Mouse (Mus musculus): ENCODE results near the gene Gadd45b. TPM values are rescaled to one million over a fixed set of nuclear protein-coding genes. Genes with fewer than 3 reads are reported as not detected.
A peak's percentile ranks its signal among the peaks of the same experiment; 100 is the strongest.

Gene Gadd45b
- polyA plus RNA-seq, 1 experiment, result 30.6 TPM

GRCm38 (mm10) chr10:80934136-80934985 is 4.5 kb downstream of the Gadd45b start:
- Histone ChIP-seq H3K27ac (ENCODE audit: insufficient read depth, low read length) (no peak overlapping the region), H3K4me3 (replicated peaks; ENCODE audit: insufficient read depth, low read depth, low read length) (no peak overlapping the region), H3K4me1 (ENCODE audit: control insufficient read depth, insufficient read depth, low read length) (peaks cover 37% of the 10 kb centered on the region), H3K27me3 (ENCODE audit: control insufficient read depth, insufficient read depth, low read length) (no peaks in the 10 kb centered on the region)
- DNase-seq, result no peak
- 66% methylated on average over 14 of the region's 14 CpGs for WGBS
- no peak for TF ChIP-seq POLR2A (IDR thresholded peaks at IDR 0.05; ENCODE audit: borderline replicate concordance, insufficient read depth, low read length)
- no peak for TF ChIP-seq CTCF (IDR thresholded peaks at IDR 0.05; ENCODE audit: borderline replicate concordance, insufficient read depth, low read depth, low read length)

GRCm38 (mm10) chr10:80935241-80935640 is 5.4 kb downstream of the Gadd45b start:
- Histone ChIP-seq H3K4me3 (replicated peaks; ENCODE audit: insufficient read depth, low read depth, low read length) (no peak overlapping the region), H3K27me3 (ENCODE audit: control insufficient read depth, insufficient read depth, low read length) (no peaks in the 10 kb centered on the region), H3K27ac (ENCODE audit: insufficient read depth, low read length) (no peak overlapping the region), H3K4me1 (ENCODE audit: control insufficient read depth, insufficient read depth, low read length) (peaks cover 43% of the 10 kb centered on the region)
- no peak for TF ChIP-seq CTCF (IDR thresholded peaks at IDR 0.05; ENCODE audit: borderline replicate concordance, insufficient read depth, low read depth, low read length)
- 67% methylated on average over 3 of the region's 3 CpGs for WGBS
- DNase-seq, result no peak

- peaks cover 47% of the 10 kb centered on the region for H3K4me1 ChIP-seq (ENCODE audit: control insufficient read depth, insufficient read depth, low read length)
- no peak for DNase-seq
- H3K4me3 ChIP-seq (replicated peaks; ENCODE audit: insufficient read depth, low read depth, low read length), result no peak overlapping the region
- TF ChIP-seq POLR2A (IDR thresholded peaks at IDR 0.05; ENCODE audit: borderline replicate concordance, insufficient read depth, low read length), result no peak
- TF ChIP-seq CTCF (IDR thresholded peaks at IDR 0.05; ENCODE audit: borderline replicate concordance, insufficient read depth, low read depth, low read length), result no peak
- 17% methylated on average over 17 of the region's 17 CpGs for WGBS
- H3K27me3 ChIP-seq (ENCODE audit: control insufficient read depth, insufficient read depth, low read length), result no peaks in the 10 kb centered on the region
- H3K27ac ChIP-seq (ENCODE audit: insufficient read depth, low read length), result no peak overlapping the region
Measured at GRCm38 (mm10) chr10:80935698-80936097, 5.8 kb downstream of the Gadd45b start.

- peaks cover 50% of the 10 kb centered on the region for H3K4me1 ChIP-seq (ENCODE audit: control insufficient read depth, insufficient read depth, low read length)
- H3K27ac ChIP-seq (ENCODE audit: insufficient read depth, low read length), result no peak overlapping the region
- peak; percentile 70 to 71 for DNase-seq
- H3K4me3 ChIP-seq (replicated peaks; ENCODE audit: insufficient read depth, low read depth, low read length), result no peak overlapping the region
- no peaks in the 10 kb centered on the region for H3K27me3 ChIP-seq (ENCODE audit: control insufficient read depth, insufficient read depth, low read length)
- TF ChIP-seq CTCF (IDR thresholded peaks at IDR 0.05; ENCODE audit: borderline replicate concordance, insufficient read depth, low read depth, low read length) (no peak), POLR2A (IDR thresholded peaks at IDR 0.05; ENCODE audit: borderline replicate concordance, insufficient read depth, low read length) (no peak)
- WGBS, result 6% methylated on average over 37 of the region's 37 CpGs
Measured at GRCm38 (mm10) chr10:80936135-80936809, 6.4 kb downstream of the Gadd45b start.

- H3K4me3 ChIP-seq (replicated peaks; ENCODE audit: insufficient read depth, low read depth, low read length), result no peak overlapping the region
- 24% methylated on average over 6 of the region's 6 CpGs for WGBS
- H3K27ac ChIP-seq (ENCODE audit: insufficient read depth, low read length), result no peak overlapping the region
- DNase-seq, result no peak
- H3K27me3 ChIP-seq (ENCODE audit: control insufficient read depth, insufficient read depth, low read length), result no peaks in the 10 kb centered on the region
- H3K4me1 ChIP-seq (ENCODE audit: control insufficient read depth, insufficient read depth, low read length), result peaks cover 48% of the 10 kb centered on the region
- TF ChIP-seq POLR2A (IDR thresholded peaks at IDR 0.05; ENCODE audit: borderline replicate concordance, insufficient read depth, low read length), result no peak
- TF ChIP-seq CTCF (IDR thresholded peaks at IDR 0.05; ENCODE audit: borderline replicate concordance, insufficient read depth, low read depth, low read length), result no peak
Measured at GRCm38 (mm10) chr10:80936810-80937164, 6.9 kb downstream of the Gadd45b start.

- H3K27me3 ChIP-seq (ENCODE audit: control insufficient read depth, insufficient read depth, low read length), result no peaks in the 10 kb centered on the region
- no peak overlapping the region for H3K27ac ChIP-seq (ENCODE audit: insufficient read depth, low read length)
- peaks cover 43% of the 10 kb centered on the region for H3K4me1 ChIP-seq (ENCODE audit: control insufficient read depth, insufficient read depth, low read length)
- H3K4me3 ChIP-seq (replicated peaks; ENCODE audit: insufficient read depth, low read depth, low read length), result no peak overlapping the region
- no peak for TF ChIP-seq POLR2A (IDR thresholded peaks at IDR 0.05; ENCODE audit: borderline replicate concordance, insufficient read depth, low read length)
- no peak for TF ChIP-seq CTCF (IDR thresholded peaks at IDR 0.05; ENCODE audit: borderline replicate concordance, insufficient read depth, low read depth, low read length)
- 23% methylated on average over 8 of the region's 8 CpGs for WGBS
- DNase-seq, result peak in 1 of 2 experiments; percentile 30
Measured at GRCm38 (mm10) chr10:80937646-80938045, 7.8 kb downstream of the Gadd45b start.

DNA sequence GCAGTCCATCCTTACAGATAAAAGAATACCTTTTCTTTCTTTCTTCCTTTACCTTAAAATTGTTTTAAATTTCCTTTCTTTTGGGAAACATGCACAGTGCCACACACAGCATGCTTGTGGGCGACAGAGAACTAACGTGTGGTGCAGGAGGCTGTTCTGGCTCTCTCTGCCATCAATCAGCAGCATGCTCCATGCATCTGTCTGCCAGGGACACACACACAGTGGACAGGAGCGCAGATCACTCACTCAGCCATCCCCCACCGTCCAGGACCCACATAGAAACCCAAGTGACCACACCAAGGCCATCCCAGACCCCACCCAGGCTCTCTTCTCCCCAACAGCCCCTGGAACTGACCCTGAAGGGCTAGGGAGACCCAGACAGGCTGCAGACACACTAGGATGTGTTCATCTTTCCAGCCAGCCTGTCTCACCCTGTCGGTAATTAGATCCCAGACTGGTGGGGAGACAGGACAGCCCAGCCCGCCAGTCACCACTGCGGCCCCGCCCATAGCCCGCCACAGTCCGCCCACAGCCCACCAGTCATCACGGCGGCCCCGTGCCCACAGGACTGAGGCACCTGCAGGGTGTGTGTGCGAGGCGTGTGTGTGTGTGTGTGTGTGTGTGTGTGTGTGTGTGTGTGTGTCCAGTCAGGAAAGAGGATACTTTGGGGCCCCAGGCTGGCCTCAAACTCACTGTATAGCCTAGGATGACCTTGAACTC is 9.1 kb downstream of the Gadd45b start:
- Histone ChIP-seq H3K27me3 (ENCODE audit: control insufficient read depth, insufficient read depth, low read length) (no peaks in the 10 kb centered on the region), H3K27ac (ENCODE audit: insufficient read depth, low read length) (no peak overlapping the region), H3K4me1 (ENCODE audit: control insufficient read depth, insufficient read depth, low read length) (peaks cover 34% of the 10 kb centered on the region), H3K4me3 (replicated peaks; ENCODE audit: insufficient read depth, low read depth, low read length) (no peak overlapping the region)
- no peak for DNase-seq
- TF ChIP-seq POLR2A (IDR thresholded peaks at IDR 0.05; ENCODE audit: borderline replicate concordance, insufficient read depth, low read length) (no peak), CTCF (IDR thresholded peaks at IDR 0.05; ENCODE audit: borderline replicate concordance, insufficient read depth, low read depth, low read length) (no peak)
- WGBS, result 43% methylated on average over 15 of the region's 15 CpGs

All from cerebellum, adult 2 months (tissue).